Mouse (Mus musculus) MEL (cell line): ENCODE results near the gene Atp8a1.

Source experiments
- CHD2 ChIP-seq: IDR thresholded peaks from 2 replicates; pipeline ENCODE4 v1.6.1; 2011; ENCODE audit warnings: low read length, improper control_type of control experiment
- CTCF ChIP-seq, 3 experiments: IDR thresholded peaks in 2 of 3; conservative IDR thresholded peaks in 1 of 3; 2 replicates each; pipeline ENCODE4 v1.5.1; 2011 to 2012; ENCODE audit warnings: low read length in 3 of 3, low read depth in 2 of 3, mild to moderate bottlenecking in 2 of 3, improper control_type of control experiment in 1 of 3, inconsistent platforms in 1 of 3, mixed read lengths in 1 of 3, moderate library complexity in 1 of 3; ENCODE audit not compliant: control insufficient read depth in 1 of 3, insufficient read depth in 1 of 3, poor library complexity in 1 of 3, severe bottlenecking in 1 of 3
- EP300 ChIP-seq, 2 experiments: IDR thresholded peaks; 2 replicates each; pipeline ENCODE4 v1.6.1; 2011; ENCODE audit warnings: improper control_type of control experiment in 2 of 2, low read length in 2 of 2, low read depth in 1 of 2, mild to moderate bottlenecking in 1 of 2
- JUND ChIP-seq: IDR thresholded peaks from 2 replicates; pipeline ENCODE4 v1.6.1; 2011; ENCODE audit warnings: low read depth, mild to moderate bottlenecking, improper control_type of control experiment, low read length
- POLR2A ChIP-seq, 2 experiments: IDR thresholded peaks; 2 replicates each; pipeline ENCODE4 v1.6.1; 2011 to 2012; ENCODE audit warnings: low read length in 2 of 2, mild to moderate bottlenecking in 2 of 2, control low read depth in 1 of 2, improper control_type of control experiment in 1 of 2, low read depth in 1 of 2, moderate library complexity in 1 of 2; ENCODE audit not compliant: control insufficient read depth in 1 of 2, insufficient read depth in 1 of 2, poor library complexity in 1 of 2
- RCOR1 ChIP-seq: IDR thresholded peaks from 2 replicates; pipeline ENCODE4 v1.6.1; 2012; ENCODE audit warnings: low read depth, mild to moderate bottlenecking, inconsistent platforms, low read length, improper control_type of control experiment
- TAL1 ChIP-seq: IDR thresholded peaks from 2 replicates; pipeline ENCODE4 v1.6.1; 2012; ENCODE audit warnings: mild to moderate bottlenecking, inconsistent platforms, low read length, moderate library complexity, mixed read lengths
- TBP ChIP-seq: IDR thresholded peaks from 2 replicates; pipeline ENCODE4 v1.8.0; 2011; ENCODE audit warnings: low read depth, low read length, improper control_type of control experiment
- TCF12 ChIP-seq: IDR thresholded peaks from 2 replicates; pipeline ENCODE4 v1.6.1; 2014; ENCODE audit warnings: low read depth, mild to moderate bottlenecking, inconsistent platforms, low read length, improper control_type of control experiment, moderate library complexity
- USF1 ChIP-seq: IDR thresholded peaks from 2 replicates; pipeline ENCODE4 v1.6.1; 2014; ENCODE audit warnings: low read depth, mild to moderate bottlenecking, inconsistent platforms, low read length, improper control_type of control experiment, moderate library complexity
- ZMIZ1 ChIP-seq: IDR thresholded peaks from 2 replicates; pipeline ENCODE4 v1.6.1; 2012; ENCODE audit warnings: low read depth, mild to moderate bottlenecking, inconsistent platforms, low read length, improper control_type of control experiment, moderate library complexity

GRCm38 (mm10) chr5:67758126-67758525 is 89.1 kb downstream of the Atp8a1 start:
- TF ChIP-seq CTCF (IDR thresholded peaks at IDR 0.05 in 2 of 3, conservative IDR thresholded peaks at IDR 0.05 in 1 of 3; ENCODE audit: control insufficient read depth in 1 of 3, insufficient read depth in 1 of 3, low read depth in 2 of 3, low read length in 3 of 3, poor library complexity in 1 of 3, severe bottlenecking in 1 of 3) (no peak), CHD2 (no peak), TBP (no peak), POLR2A (IDR thresholded peaks at IDR 0.05; ENCODE audit: control insufficient read depth in 1 of 2, insufficient read depth in 1 of 2, low read depth in 1 of 2, low read length in 2 of 2, poor library complexity in 1 of 2) (no peak), RCOR1 (no peak), EP300 (IDR thresholded peaks at IDR 0.05; ENCODE audit: low read depth in 1 of 2, low read length in 2 of 2) (no peak), ZMIZ1 (no peak), USF1 (no peak), TCF12 (no peak), JUND (no peak), TAL1 (no peak)
